Mouse (Mus musculus) thymus, postnatal 10 days (tissue): ENCODE measurements at regions not wholly inside any gene's neighbourhood (a gene's known extent, or its start where the extent isn't known, plus 50 kb on each side); places are given as distances from the start of the nearest gene placed in this dataset.

Experiments
- DNase-seq, 2 experiments: peaks; one replicate each; pipeline ENCODE4 v3.0.0; 2021; ENCODE audit warnings: low spot score in 2 of 2

- DNase-seq = no peak
Observed at GRCm38 (mm10) chr13:41897481-41898317, 50.2 kb upstream of the Adtrp start.
